Mouse (Mus musculus) fibroblast of lung, adult 2 months (primary cell): ENCODE measurements around the gene Wfikkn1.
A peak's percentile ranks its signal among the peaks of the same experiment; 100 is the strongest.
"Not testable (repeated sequence)": the region's sequence is repeated elsewhere in the genome, so short reads cannot be mapped to it uniquely, and the experiment has no call there.

Source experiments
- DNase-seq: peaks from one replicate; pipeline ENCODE4 v3.0.0-alpha.2; 2011; ENCODE audit warnings: low read depth

Gene Wfikkn1

DNA sequence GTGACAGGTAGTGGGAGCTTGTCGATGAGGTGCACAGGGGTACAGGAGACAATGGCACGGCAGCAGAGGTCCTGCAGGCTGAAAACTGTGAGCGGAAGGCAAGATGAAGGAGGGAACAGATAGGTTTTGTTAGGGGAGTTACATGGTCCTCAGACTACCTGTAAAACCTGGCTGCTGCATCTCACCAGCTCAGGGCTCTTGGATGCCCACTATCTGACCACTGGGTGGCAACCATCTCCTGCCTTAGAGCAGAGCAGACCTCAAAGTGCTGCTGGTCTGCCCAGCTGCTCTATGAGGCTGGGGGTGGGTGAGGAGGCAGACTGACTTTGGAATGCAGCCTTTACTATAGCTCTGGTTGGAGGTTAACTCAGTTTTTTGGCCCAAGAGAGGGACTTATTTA is 3.2 kb upstream of the Wfikkn1 start:
- no peak for DNase-seq

DNA sequence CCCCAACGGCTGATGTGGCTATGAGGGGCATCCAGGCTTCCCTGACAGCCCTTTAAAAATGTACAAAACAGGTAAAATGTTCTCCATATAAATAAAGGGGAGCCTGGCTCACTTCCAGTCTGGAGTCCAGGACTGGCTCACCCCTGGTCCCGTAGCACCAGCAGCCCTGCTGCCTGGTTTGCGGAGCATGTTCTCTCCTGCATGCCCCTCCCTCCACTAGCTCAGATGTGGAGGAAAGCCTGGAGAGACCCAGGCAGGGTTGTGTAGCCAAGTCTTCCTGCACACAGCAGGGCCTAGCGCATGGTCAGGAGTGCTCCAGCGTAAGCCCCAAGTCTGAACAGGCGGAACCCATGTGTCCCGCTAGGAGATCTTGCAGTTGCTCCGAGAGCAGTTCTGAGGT is 2.6 kb upstream of the Wfikkn1 start:
- DNase-seq = no peak

DNA sequence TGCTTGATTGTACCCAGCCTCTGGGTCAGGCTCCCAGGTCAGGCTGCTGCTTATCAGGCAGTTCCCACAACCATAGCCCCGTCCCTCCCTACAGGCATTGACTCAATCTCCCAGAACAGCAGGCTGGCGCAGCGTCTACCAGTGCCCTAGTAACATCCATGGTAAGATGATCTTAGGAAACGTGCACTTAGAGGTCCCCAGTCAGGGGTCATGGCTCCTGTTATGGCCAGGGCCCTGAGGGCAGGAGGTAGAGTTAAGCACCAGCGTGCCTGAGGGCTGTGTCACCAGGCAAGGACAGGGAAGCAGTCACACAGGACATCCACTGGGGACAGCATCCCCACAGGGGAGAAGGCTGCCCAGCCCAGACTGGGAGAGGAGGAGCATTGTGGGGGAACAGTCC is 1.6 kb upstream of the Wfikkn1 start:
- no peak for DNase-seq

DNA sequence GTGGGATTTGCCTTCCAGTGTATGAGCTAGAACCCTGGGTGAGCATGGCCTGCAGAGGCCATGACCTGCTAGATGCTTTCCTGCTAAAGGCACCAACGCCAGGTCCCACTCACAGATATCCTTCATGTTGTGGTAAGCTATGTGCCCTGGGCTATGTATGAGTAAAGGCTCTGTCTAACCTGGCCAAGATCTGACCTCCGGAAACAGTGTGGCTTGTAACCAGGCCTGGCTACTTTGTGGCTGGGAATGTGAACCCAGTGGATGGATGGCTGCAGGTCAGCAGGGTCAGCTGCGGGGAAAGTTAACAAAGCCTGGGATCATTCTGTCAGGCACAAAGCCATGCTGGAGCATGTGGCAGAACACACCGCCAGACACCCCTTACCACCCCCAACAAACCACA is 1.0 kb upstream of the Wfikkn1 start:
- DNase-seq = peak; percentile 57

DNA sequence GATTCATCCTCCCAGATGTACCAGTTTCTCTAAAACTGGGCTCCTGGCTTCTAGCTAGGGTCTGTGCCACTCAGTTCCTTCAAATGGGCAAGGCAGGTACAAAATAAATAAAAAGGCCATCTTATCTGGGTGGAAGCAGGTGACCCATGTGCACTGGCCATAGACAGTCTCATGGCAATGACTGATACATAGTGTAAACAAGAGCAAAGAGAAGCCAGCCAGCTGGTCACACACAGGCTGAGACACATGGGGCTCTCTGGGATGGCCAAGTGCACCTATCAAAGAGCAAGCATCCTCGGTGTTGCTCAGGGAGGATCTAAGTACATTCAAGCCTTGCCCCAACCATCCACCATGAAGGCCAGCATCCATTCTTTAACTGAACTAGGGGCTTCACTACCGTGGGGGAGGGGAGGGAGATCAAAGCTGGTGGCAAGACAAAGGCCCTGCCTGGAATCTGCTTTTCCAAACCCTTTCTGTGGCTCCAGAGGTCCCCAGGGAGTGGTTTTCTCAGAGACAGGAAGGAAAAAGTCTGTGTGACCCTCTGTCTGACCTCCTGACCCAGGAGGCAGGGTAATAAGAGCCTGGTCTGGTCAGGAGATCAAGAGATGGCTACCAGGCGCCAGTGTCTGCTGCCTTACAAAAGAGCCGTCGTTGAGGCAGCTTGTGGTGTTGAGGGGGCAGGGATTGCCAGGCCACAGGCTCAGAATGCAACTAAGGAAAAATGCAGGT is 419 bp upstream of the Wfikkn1 start:
- no peak for DNase-seq

DNA sequence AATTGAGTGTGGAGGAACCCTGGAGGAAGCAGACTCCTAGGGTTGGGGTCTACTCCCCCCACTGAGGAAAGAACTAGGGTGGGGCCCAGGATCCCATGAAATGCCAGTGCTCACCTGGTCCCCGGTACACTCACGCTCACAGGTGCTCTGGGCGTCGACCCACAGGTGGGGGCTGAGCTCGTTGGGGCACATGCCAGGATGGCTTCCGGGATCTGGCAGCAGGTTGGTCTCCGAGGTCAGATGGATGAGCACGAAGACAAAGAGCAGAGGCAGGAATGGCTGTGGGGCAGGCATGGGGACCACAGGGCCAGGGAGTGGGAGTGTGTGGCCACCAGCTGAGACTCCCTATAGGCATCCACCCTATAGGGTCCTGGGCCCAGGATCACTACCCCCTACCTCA is 908 bp downstream of the Wfikkn1 start:
- DNase-seq = no peak

DNA sequence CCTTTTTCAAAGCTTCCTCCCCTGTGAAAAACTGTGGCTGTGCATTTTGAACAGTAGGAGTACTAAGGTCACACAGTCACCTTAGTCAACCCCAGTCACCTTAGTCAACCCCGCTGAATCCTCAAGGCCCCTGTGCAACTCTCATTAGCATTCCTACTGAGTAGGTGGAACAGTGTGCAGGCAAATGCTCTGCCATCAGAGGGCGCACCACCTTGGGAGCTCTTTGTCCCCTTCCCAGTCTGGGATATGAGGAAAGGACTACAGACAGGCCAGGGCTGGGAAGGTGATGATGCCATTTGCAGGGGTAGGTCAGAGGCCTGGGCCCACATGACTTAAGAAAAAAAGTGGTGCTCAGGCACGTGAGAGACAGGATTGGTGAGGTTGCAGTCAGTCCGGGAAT is 1.4 kb downstream of the Wfikkn1 start:
- DNase-seq = no peak

DNA sequence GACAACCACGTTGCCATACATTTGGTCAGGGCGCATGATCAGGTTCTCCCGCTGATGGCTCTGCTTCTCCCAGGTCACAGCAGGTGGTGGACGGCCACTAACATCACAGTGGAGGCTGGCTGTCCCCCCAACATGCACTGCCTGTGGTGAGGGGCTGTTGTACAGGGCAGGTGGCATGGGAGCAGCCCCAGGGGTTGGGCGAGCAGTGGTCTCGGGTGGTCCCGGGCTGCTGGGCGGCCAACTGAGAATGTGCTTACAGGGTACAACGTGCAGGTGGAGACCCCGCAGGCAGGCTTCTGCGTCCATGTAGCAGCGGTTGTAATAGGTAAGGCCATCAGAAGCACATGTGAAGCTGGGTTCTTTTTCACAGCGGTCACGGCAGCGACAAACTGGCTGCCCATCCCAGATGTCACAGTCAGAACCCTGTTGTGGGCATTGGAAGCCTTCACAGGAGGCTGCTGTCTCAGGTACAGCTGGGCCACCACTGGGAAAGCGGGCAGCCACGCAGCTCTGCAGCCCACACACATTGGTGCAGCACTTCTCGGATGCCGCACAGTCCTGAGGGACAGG is 2.0 kb downstream of the Wfikkn1 start:
- DNase-seq = no peak

DNA sequence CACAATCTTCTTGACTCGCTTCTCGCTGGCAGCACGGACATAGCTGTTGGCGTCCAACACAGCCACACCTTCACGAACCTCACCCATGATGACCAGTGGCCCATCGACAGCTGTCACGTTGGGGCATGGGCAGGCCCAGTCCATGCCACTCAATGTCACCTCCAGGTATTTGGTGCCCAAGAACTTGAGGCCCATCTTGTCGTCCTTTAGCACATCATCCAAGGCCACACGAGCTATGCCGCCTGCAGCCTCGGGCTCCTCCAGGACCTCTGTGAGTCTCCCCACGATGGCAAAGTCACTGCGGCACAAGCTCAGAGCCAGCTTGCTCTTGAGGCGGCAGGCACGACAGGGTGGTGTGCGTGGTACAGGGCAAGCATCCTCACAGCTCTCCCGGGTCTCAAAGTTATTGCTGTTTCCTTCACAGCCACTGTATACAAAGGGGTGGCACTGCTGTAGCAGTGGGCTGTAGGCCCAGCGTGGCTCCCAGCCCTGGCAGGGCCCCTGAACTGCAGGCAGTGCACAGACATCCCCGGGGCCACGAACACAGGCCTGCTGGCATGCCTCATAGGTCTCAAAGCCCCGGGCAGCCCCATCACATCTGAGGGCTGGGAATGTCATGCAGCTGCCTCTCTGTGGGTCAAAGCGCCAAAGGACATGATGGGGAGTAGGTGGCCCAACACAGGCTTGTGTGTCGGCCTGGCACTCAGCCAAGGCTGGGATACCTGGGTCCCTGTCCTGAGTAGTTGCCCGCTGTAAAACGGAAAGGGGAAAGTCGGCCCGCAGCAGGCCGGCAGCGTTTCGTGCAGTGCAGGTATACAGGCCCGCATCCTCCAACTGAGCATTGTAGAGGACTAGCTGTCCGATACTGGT is 2.7 kb downstream of the Wfikkn1 start:
- DNase-seq = no peak

DNA sequence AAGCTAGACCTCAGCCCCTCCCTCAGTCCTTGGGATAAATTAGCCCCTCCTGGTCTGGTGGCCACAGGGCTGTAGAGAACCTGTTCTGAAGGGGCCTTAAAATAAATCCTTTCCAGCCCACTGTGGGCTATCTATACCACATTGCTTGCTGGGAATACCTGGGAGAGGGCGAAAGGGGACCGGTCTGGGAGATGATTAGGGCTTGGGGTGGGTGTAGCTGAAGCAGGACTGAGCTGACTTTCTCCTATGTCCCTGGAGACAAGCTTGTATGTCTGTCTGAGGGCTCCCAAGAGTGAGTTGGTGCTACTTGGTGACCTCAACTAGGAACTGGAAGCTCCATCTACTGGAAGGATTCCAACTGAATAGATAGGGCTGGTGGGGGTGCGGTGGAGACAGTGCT is 3.6 kb downstream of the Wfikkn1 start:
- no peak for DNase-seq

DNA sequence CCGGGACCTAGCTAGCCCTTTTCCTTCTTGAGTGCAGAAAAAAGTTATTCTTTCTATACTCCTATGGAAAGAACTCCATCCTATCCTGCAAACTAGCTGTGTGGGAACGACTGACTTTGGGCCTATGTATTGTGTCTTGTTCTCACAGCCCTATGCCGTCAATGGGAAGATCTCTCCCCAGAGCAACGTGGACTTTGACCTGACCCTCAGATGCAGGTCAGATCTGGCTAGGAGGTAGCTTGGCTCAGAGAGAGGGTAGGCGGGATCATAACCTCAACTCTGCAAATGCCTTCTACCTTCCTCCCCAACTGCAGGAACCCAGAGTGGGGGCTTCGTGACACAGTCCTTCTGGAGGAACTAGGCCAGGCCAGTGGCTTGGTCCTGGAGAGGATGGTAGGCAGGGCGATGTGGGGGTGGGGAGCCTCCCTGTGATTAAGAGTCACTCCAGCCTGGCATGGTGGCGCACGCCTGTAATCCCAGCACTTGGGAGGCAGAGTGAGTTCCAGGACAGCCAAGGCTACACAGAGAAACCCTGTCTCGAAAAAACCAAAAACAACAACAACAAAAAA is 4.2 kb downstream of the Wfikkn1 start:
- DNase-seq = no peak

DNA sequence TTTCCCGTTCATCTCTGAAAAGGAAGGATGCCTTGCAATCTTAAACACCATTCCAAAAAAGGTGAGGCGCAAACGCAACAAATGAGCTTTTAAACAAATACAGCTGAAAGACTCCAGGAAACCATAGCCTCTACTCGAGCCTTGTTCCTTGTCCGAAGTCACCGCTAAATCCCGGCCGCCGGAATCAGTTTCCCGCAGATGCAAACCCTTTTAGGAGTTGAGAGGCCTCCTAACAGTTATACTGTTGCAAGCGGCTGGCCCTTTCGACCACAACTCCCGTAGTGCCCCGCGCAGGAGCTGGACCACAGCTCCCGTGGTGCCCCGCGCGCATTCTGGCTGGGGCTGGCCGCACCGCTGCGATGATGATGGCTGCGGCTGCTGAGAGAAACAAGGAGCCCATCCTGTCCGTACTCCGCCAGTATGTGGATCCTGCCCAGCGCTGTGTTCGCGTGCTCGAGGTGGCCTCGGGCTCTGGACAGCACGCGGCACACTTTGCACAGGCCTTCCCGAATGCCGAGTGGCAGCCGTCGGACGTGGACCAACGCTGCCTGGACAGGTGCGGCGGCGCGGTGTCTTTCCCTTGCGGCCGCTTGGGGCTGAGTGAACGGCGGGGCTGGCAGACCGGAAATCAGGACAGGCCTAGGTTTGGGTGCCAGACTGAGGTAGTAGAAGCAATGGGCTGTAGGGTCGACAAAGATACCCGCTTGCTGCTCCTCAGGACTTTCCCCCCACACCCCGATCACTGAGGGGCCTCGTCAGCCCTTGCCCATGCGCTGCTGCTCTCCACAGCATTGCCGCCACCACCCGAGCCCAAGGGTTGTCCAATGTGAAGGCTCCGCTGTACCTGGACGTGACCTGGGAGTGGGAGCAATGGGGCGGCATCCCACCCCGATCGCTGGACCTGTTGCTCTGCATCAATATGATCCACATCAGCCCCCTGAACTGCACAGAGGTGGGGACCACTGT is 5.2 kb downstream of the Wfikkn1 start:
- DNase-seq = peak; percentile 48

DNA sequence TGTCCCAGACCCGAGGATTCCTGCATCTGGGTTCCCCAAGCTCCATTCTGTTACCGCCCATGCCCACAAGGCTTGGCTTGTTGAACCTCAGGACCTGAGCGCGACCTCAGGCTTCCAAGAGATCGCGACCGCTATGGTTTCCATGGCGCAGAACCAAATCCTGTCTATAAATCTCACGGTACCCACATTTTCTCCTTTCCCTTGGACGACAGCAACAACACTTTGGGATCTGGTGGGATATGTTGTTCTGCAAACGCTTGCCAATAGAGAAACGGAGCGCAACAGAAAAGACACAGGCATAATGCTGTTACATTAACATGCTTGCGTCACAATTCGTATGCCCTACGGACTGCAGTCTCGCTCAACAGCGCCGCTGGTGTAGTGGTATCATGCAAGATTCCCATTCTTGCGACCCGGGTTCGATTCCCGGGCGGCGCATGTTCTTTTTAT is 5.9 kb downstream of the Wfikkn1 start, which contains the start of gene Mettl26:
Gene Mettl26, plus strand, starts transcription at position 354 of the 450 bp plus-strand sequence.
- DNase-seq = peak; percentile 75

DNA sequence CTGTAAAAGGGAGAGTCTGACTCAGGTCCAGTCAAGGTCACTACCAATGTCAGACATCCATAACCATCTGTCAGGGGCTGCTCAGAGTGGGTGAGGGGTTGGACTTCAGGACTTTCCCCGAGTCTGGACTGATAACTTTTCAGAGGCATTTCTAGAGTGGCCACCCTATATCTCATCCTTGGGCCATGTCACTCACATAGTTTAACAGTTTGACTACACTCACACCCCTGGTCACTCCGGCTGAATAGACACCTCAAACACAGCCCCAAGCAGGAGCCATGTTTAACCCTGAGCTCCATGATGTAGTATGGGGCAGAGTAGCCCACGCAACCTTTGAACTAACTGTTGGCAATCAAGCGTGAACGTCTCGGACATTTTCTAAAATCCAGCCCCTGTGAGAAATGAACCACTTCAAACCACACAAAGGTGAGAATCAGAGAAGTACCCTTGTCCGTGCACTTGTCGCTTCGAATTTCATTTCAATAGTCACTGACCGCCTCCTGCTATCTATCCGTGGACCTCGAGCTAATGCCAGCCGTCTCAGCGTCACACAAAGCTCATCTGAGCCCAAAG is 6.4 kb downstream of the Wfikkn1 start:
- DNase-seq = no peak

DNA sequence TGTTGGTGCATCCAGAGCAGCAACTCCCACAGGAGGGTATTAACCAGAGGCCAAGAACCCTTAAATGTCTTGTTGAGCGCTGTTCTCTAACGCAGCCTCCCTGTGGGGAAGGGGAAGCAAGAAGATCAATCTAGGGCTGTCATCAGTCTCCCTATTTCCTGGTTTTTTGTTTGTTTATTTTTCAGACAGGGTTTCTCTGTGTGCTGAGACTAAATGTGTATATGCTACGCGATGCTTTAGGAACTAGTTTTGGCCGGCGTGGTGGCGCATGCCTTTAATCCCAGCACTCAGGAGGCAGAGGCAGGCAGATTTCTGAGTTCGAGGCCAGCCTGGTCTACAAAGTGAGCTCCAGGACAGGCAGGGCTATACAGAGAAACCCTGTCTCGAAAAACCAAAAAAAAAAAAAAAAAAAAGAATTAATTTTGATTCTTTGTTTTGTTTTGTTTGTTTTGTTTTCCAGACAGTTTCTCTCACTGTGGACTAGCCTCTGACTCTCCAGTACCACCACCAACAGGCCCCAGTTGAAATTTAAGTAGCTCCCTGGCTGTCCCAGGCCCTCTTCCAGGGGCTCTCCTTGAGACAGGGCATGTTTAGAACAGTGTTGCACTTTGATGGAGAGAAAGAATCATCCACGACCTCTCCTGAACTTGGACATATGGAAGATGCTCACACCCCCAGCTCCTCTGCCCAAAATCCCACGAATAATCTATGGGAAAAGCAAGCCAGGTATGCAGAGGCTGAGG is 7.1 kb downstream of the Wfikkn1 start:
- DNase-seq = no peak

DNA sequence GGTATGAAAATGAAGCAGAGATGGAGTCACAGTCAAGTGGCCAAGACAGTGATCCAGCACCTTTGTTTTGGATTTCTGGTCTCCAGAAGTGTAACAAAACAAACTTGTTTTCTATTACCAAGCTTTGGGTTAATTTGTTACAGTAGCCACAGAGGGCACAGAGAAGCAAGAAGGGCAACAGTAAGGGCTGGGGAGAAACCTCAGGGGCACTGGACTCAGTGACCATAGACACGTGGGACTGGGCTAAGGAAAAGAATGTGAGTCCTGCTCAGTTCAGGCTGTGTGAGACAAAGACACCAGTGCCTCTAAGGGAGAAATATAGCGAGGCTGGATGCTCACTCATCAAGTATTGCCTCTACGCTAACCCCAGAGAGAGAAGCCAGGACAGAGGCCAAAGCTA is 8.0 kb downstream of the Wfikkn1 start:
- no peak for DNase-seq

DNA sequence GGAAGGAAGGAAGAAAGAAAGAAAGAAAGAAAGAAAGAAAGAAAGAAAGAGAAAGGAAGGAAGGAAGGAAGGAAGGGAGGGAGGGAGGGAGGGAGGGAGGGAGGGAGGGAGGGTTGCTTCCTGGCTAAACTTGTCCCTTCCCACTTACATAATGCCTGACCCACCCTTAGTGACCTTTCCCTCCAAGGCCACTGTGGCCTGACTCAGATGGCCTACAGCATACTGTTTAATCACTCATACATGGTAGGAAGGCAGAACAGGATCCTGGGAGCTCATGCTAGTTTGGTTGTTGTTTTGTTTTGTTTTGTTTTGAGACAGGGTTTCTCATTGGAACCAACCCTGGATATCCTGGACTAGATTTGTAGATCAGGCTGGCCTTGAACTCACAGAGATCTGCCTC is 9.1 kb downstream of the Wfikkn1 start:
- DNase-seq = not testable (repeated sequence)

DNA sequence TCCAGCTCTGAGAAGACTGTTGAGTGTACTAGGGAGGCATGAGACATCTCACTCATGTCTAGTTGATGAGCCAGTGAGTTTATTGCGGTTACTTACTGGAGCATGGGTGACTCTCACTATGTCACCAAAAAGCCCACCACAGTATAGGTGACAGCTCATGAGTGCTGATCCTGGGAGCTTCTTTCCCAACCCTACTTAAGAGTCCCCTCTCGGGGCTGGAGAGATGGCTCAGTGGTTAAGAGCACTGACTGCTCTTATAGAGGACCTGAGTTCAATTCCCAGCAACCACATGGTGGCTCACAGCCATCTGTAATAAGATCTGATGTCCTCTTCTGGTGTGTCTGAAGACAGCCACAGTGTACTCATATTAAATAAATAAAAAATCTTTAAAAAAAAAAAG is 10.7 kb downstream of the Wfikkn1 start:
- DNase-seq = no peak

DNA sequence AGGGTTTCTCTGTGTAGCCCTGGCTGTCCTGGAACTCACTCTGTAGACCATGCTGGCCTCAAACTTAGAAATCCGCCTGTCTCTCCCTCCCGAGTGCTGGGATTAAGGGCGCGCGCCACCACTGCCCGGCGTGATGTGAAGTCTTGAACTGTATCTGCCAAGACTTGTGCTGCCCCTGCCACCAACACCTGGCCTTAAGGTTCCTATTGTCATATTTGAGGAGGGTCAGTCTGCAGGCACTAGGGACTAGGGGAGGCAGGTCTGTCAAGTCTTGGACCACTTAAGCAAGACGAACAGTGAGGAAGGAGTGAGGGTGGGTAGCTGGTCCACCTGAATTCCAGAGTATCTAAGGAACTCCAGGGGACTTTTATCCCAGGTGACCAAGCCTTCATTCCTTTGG is 11.2 kb downstream of the Wfikkn1 start:
- DNase-seq = no peak

DNA sequence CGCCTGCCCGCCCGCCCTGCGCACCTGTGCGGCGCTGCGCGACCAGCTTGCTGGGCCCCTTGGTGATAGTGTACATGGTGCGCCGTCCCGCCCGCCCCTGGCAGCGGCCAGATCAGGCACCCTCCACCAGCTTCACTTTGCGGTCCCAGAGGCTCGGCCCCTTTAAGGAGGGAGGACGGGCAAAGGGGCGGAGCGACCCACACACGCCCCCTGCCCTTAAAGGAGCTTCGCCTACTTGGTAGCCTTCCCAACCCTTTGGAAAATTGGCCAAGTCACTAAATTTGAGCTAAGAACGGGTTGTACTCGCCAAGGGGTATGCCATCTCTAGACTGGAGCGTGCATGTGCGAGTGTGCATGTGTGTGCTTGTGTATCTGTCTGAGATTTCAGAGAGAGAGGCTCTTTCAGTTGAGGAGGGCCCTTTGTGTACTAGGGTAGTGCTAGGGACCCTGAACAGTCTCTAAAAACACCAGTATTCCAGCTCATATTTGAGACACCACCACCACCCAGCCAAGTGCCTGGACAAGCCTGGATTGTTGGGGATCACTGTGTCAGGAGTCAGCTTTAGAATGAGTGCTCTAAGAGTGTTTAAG is 12.0 kb downstream of the Wfikkn1 start, which contains the start of gene Mcrip2:
Gene Mcrip2, minus strand, starts transcription at position 164 of the 591 bp plus-strand sequence.
- no peak for DNase-seq
